Mouse (Mus musculus) MEL (cell line): ENCODE measurements around the gene Cmss1. TPM values are rescaled to one million over a fixed set of nuclear protein-coding genes. Genes with fewer than 3 reads are reported as not detected.

Source experiments
- DNase-seq: peaks from one replicate; pipeline ENCODE4 v3.0.0; 2011; ENCODE audit warnings: low read depth, low spot score
- H3K27ac ChIP-seq: 2 replicates; pipeline ENCODE4 v1.5.1; 2012; ENCODE audit warnings: low read depth, mild to moderate bottlenecking, control low read depth, low read length, moderate library complexity; ENCODE audit not compliant: control insufficient read depth
- H3K27me3 ChIP-seq, 2 experiments: fragments of 150-350 bp in 1 of 2; sonication (generic) in 1 of 2; 2 replicates each; pipeline ENCODE4 v1.6.1; 2012; ENCODE audit warnings: low read length in 2 of 2, mild to moderate bottlenecking in 2 of 2, improper control_type of control experiment in 1 of 2, moderate library complexity in 1 of 2; ENCODE audit not compliant: insufficient read depth in 2 of 2, control insufficient read depth in 1 of 2
- H3K36me3 ChIP-seq, 2 experiments: 2 replicates each; pipeline ENCODE4 v1.6.1; 2012 to 2014; ENCODE audit warnings: low read length in 2 of 2, improper control_type of control experiment in 1 of 2, inconsistent platforms in 1 of 2, mild to moderate bottlenecking in 1 of 2; ENCODE audit not compliant: insufficient read depth in 2 of 2, control insufficient read depth in 1 of 2
- H3K4me1 ChIP-seq, 2 experiments: fragments of 150-350 bp in 1 of 2; sonication (generic) in 1 of 2; 2 replicates each; pipeline ENCODE4 v1.6.1; 2012; ENCODE audit warnings: low read length in 2 of 2, improper control_type of control experiment in 1 of 2, mild to moderate bottlenecking in 1 of 2; ENCODE audit not compliant: insufficient read depth in 2 of 2, control insufficient read depth in 1 of 2
- H3K4me3 ChIP-seq, 2 experiments: fragments of 150-350 bp in 1 of 2; sonication (generic) in 1 of 2; 2 replicates each; pipeline ENCODE4 v1.5.1; 2012; ENCODE audit warnings: low read depth in 2 of 2, low read length in 2 of 2, mild to moderate bottlenecking in 2 of 2, moderate library complexity in 2 of 2, control low read depth in 1 of 2, improper control_type of control experiment in 1 of 2; ENCODE audit not compliant: control insufficient read depth in 1 of 2, insufficient read depth in 1 of 2
- H3K79me2 ChIP-seq: 2 replicates; pipeline ENCODE4 v1.6.1; 2012; ENCODE audit warnings: mild to moderate bottlenecking, low read length, moderate library complexity; ENCODE audit not compliant: control insufficient read depth, poor library complexity, insufficient read depth
- H3K9ac ChIP-seq: 2 replicates; pipeline ENCODE4 v1.6.1; 2012; ENCODE audit warnings: low read depth, mild to moderate bottlenecking, control low read depth, low read length, moderate library complexity; ENCODE audit not compliant: control insufficient read depth, poor library complexity, severe bottlenecking
- H3K9me3 ChIP-seq: fragments of 150-350 bp; sonication (generic); replicated peaks from 2 replicates; pipeline ENCODE4 v1.6.1; 2012; ENCODE audit warnings: mild to moderate bottlenecking, low read length, improper control_type of control experiment, moderate library complexity; ENCODE audit not compliant: insufficient read depth
- BHLHE40 ChIP-seq: IDR thresholded peaks from 2 replicates; pipeline ENCODE4 v1.6.1; 2012; ENCODE audit warnings: low read depth, mild to moderate bottlenecking, inconsistent platforms, low read length, improper control_type of control experiment, borderline replicate concordance
- CHD2 ChIP-seq: IDR thresholded peaks from 2 replicates; pipeline ENCODE4 v1.6.1; 2011; ENCODE audit warnings: low read length, improper control_type of control experiment
- CTCF ChIP-seq, 3 experiments: IDR thresholded peaks in 2 of 3; conservative IDR thresholded peaks in 1 of 3; 2 replicates each; pipeline ENCODE4 v1.5.1; 2011 to 2012; ENCODE audit warnings: low read length in 3 of 3, low read depth in 2 of 3, mild to moderate bottlenecking in 2 of 3, improper control_type of control experiment in 1 of 3, inconsistent platforms in 1 of 3, mixed read lengths in 1 of 3, moderate library complexity in 1 of 3; ENCODE audit not compliant: control insufficient read depth in 1 of 3, insufficient read depth in 1 of 3, poor library complexity in 1 of 3, severe bottlenecking in 1 of 3
- ELF1 ChIP-seq: IDR thresholded peaks from 2 replicates; pipeline ENCODE4 v1.6.1; 2014; ENCODE audit warnings: low read depth, mild to moderate bottlenecking, inconsistent platforms, low read length, improper control_type of control experiment, moderate library complexity
- GABPA ChIP-seq: IDR thresholded peaks from 2 replicates; pipeline ENCODE4 v1.6.1; 2012; ENCODE audit warnings: low read depth, mild to moderate bottlenecking, inconsistent platforms, low read length, improper control_type of control experiment, moderate library complexity
- GATA1 ChIP-seq: IDR thresholded peaks from 2 replicates; pipeline ENCODE4 v1.6.1; 2011; ENCODE audit warnings: low read depth, low read length, improper control_type of control experiment
- HCFC1 ChIP-seq: IDR thresholded peaks from 2 replicates; pipeline ENCODE4 v1.6.1; 2012; ENCODE audit warnings: low read depth, mild to moderate bottlenecking, inconsistent platforms, low read length, improper control_type of control experiment, moderate library complexity
- JUND ChIP-seq: IDR thresholded peaks from 2 replicates; pipeline ENCODE4 v1.6.1; 2011; ENCODE audit warnings: low read depth, mild to moderate bottlenecking, improper control_type of control experiment, low read length
- MAX ChIP-seq: IDR thresholded peaks from 2 replicates; pipeline ENCODE4 v1.6.1; 2011; ENCODE audit warnings: low read length, improper control_type of control experiment
- MAZ ChIP-seq: IDR thresholded peaks from 2 replicates; pipeline ENCODE4 v1.6.1; 2012; ENCODE audit warnings: low read depth, mild to moderate bottlenecking, inconsistent platforms, low read length, improper control_type of control experiment
- MYB ChIP-seq: IDR thresholded peaks from 2 replicates; pipeline ENCODE4 v1.6.1; 2011; ENCODE audit warnings: mild to moderate bottlenecking, low read depth, low read length, improper control_type of control experiment
- NELFE ChIP-seq: IDR thresholded peaks from 2 replicates; pipeline ENCODE4 v1.6.1; 2011; ENCODE audit warnings: low read depth, low read length, improper control_type of control experiment
- NRF1 ChIP-seq: IDR thresholded peaks from 2 replicates; pipeline ENCODE4 v1.6.1; 2014; ENCODE audit warnings: low read depth, mild to moderate bottlenecking, inconsistent platforms, low read length, improper control_type of control experiment, moderate library complexity; ENCODE audit not compliant: poor library complexity, insufficient read depth, severe bottlenecking
- POLR2AphosphoS2 ChIP-seq: IDR thresholded peaks from 2 replicates; pipeline ENCODE4 v1.6.1; 2011; ENCODE audit warnings: low read length, improper control_type of control experiment
- POLR2AphosphoS5 ChIP-seq: IDR thresholded peaks from 2 replicates; pipeline ENCODE4 v1.6.1; 2012; ENCODE audit warnings: low read depth, borderline replicate concordance, mild to moderate bottlenecking, inconsistent platforms, low read length, moderate library complexity, mixed read lengths
- RAD21 ChIP-seq: IDR thresholded peaks from 2 replicates; pipeline ENCODE4 v1.6.1; 2011; ENCODE audit warnings: mild to moderate bottlenecking, low read depth, low read length, improper control_type of control experiment
- RCOR1 ChIP-seq: IDR thresholded peaks from 2 replicates; pipeline ENCODE4 v1.6.1; 2012; ENCODE audit warnings: low read depth, mild to moderate bottlenecking, inconsistent platforms, low read length, improper control_type of control experiment
- SIN3A ChIP-seq: IDR thresholded peaks from 2 replicates; pipeline ENCODE4 v1.6.1; 2012; ENCODE audit warnings: low read length, improper control_type of control experiment, inconsistent platforms
- SMC3 ChIP-seq: IDR thresholded peaks from 2 replicates; pipeline ENCODE4 v1.6.1; 2011; ENCODE audit warnings: low read depth, low read length, improper control_type of control experiment
- TBP ChIP-seq: IDR thresholded peaks from 2 replicates; pipeline ENCODE4 v1.8.0; 2011; ENCODE audit warnings: low read depth, low read length, improper control_type of control experiment
- USF1 ChIP-seq: IDR thresholded peaks from 2 replicates; pipeline ENCODE4 v1.6.1; 2014; ENCODE audit warnings: low read depth, mild to moderate bottlenecking, inconsistent platforms, low read length, improper control_type of control experiment, moderate library complexity
- polyA plus RNA-seq, 2 experiments: library from polyadenylated mRNA; stranded (reverse) in 1 of 2; unstranded in 1 of 2; fragments of >175 nt in 1 of 2; fragments of >200 nt in 1 of 2; gene quantifications; 2 replicates each; pipeline versions ENCODE4 v1.2.1 to v1.2.4; 2012; ENCODE audit warnings: low replicate concordance in 2 of 2, low read depth in 1 of 2; ENCODE audit not compliant: insufficient read length in 2 of 2, insufficient read depth in 1 of 2, missing spikeins in 1 of 2
- total RNA-seq: library from RNA; depleted of rRNA; stranded (reverse); fragments of 300-350 nt; gene quantifications from 2 replicates; pipeline ENCODE4 v1.2.3, GENCODE M21; 2012

Cmss1 gene
- total and polyA plus RNA-seq, 3 experiments, result 80.9 to 94.7 TPM; not detected in 1

DNA sequence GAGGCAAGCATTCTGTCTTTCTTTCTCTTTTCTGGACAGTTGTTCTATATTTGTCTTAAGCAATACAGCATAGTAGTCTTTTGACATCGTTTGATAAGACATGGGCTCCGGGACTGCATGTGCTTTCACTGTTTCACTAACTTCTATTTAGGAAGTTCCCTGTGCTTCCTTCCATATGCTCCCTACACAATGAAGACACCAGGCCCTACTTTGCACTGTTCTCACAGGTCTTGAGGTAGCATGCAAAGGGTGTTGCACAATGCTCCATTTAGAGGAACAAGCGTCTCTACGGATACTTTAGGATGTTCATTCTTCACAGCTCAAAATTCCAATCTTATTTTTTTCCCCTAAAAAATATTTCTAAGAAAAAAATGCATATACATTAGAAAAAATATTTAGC is 101.9 kb downstream of the Cmss1 start:
- DNase-seq, result no peak
- Histone ChIP-seq H3K9ac (no peak overlapping the region), H3K4me1 (peaks cover 3 to 4% of the 10 kb centered on the region in 2 experiments; a peak in 1 of 4 replicates), H3K79me2 (no peaks in the 10 kb centered on the region), H3K36me3 (peaks cover 0 to 10% of the 10 kb centered on the region in 2 experiments; a peak in 3 of 4 replicates), H3K27ac (no peak overlapping the region), H3K4me3 (no peak overlapping the region), H3K9me3 (no peaks in the 10 kb centered on the region), H3K27me3 (no peaks in the 10 kb centered on the region)
- no peak for TF ChIP-seq RCOR1
- no peak for TF ChIP-seq MAZ
- no peak for TF ChIP-seq CHD2
- no peak for TF ChIP-seq MAX

DNA sequence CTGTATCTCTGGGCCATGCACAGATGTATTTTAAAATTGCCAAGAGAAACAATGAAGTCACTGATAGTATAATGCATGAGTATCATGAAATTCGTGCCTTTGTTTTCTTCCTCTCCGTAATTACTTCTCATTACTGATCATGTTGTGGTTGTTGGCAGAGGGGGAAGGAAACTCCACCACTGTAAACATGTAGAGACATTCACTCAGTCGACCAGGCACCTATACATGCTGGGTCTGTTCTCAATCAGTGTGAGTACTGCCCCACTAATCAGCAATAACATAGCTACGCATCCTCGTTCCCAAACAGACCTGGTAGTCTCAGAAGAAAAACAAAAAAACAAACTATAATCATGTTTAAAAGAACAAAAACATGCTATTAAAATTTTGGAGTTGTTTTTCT is 103.9 kb downstream of the Cmss1 start:
- Histone ChIP-seq H3K27ac (no peak overlapping the region), H3K9me3 (no peaks in the 10 kb centered on the region), H3K36me3 (peaks cover 0 to 7% of the 10 kb centered on the region in 2 experiments; a peak in 2 of 4 replicates), H3K27me3 (no peaks in the 10 kb centered on the region), H3K79me2 (no peaks in the 10 kb centered on the region), H3K4me3 (no peak overlapping the region), H3K9ac (no peak overlapping the region), H3K4me1 (0 out of 4 replicates have a peak, but pooled peaks cover 0 to 1% of the 10 kb centered on the region in 2 experiments)
- no peak for DNase-seq
- no peak for TF ChIP-seq GATA1
- TF ChIP-seq MYB, result no peak
- no peak for TF ChIP-seq HCFC1
- TF ChIP-seq BHLHE40, result no peak

DNA sequence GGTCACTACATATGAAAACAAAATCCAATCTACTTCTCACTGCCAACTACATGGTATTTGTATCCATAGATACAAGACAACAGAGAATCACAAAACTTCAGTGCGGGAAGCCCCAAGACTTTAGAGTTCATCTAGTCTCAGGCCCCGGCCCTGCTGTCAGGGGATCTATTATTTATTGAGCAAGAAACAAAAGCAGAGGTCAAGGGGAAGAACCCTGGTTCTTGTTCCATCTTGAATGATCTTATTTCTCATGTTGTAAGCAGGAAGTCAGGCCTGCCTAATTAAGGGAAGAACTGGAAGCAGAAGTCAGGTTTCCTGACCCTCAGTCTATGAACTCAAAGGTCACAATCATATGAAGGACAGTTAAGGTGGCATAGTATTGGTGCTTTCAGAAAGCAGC is 104.4 kb downstream of the Cmss1 start:
- TF ChIP-seq POLR2AphosphoS2 (no peak), RAD21 (no peak), SMC3 (no peak), NELFE (no peak), TBP (no peak), CTCF (IDR thresholded peaks at IDR 0.05 in 2 of 3, conservative IDR thresholded peaks at IDR 0.05 in 1 of 3; ENCODE audit: control insufficient read depth in 1 of 3, insufficient read depth in 1 of 3, low read depth in 2 of 3, low read length in 3 of 3, poor library complexity in 1 of 3, severe bottlenecking in 1 of 3) (no peak), POLR2AphosphoS5 (no peak), NRF1 (no peak), JUND (no peak), SIN3A (no peak), ELF1 (no peak), USF1 (no peak), GABPA (no peak)
- TF ChIP-seq, all 39 proteins: peak for 0
- Histone ChIP-seq H3K4me1 (0 out of 4 replicates have a peak, but pooled peaks cover 0 to 1% of the 10 kb centered on the region in 2 experiments), H3K79me2 (no peaks in the 10 kb centered on the region), H3K9me3 (no peaks in the 10 kb centered on the region), H3K27me3 (no peaks in the 10 kb centered on the region), H3K27ac (no peak overlapping the region), H3K4me3 (no peak overlapping the region), H3K9ac (no peak overlapping the region), H3K36me3 (peaks cover 0 to 7% of the 10 kb centered on the region in 2 experiments; a peak in 2 of 4 replicates)
- DNase-seq, result no peak
